Mouse (Mus musculus) kidney, postnatal 0 days (tissue): ENCODE measurements around the gene Cuedc1. TPM values are rescaled to one million over a fixed set of nuclear protein-coding genes. Genes with fewer than 3 reads are reported as not detected.
A peak's percentile ranks its signal among the peaks of the same experiment; 100 is the strongest.

Experiments used
- ATAC-seq: fragments of 200-750 bp; cut with Nextera tagmentation; replicated peaks from 2 replicates; pipeline ENCODE4 v1.8.0; 2017; ENCODE audit warnings: low read depth, moderate number of reproducible peaks, moderate TSS enrichment, moderate library complexity; ENCODE audit not compliant: low FRiP score
- DNase-seq: peaks from one replicate; pipeline ENCODE4 v3.0.0-alpha.2; 2016; ENCODE audit warnings: low spot score
- H3K27ac ChIP-seq: fragments of 300-500 bp; sonication (generic); 2 replicates; pipeline ENCODE4 v1.5.1; 2014; ENCODE audit warnings: mild to moderate bottlenecking
- H3K27me3 ChIP-seq: fragments of 300-500 bp; sonication (generic); 2 replicates; pipeline ENCODE4 v1.6.1; 2014; ENCODE audit warnings: low read length, mixed read lengths; ENCODE audit not compliant: insufficient read depth
- H3K36me3 ChIP-seq: fragments of 300-500 bp; sonication (generic); 2 replicates; pipeline ENCODE4 v1.6.1; 2014; ENCODE audit warnings: low read length, mixed read lengths; ENCODE audit not compliant: insufficient read depth
- H3K4me1 ChIP-seq: fragments of 300-500 bp; sonication (generic); replicated peaks from 2 replicates; pipeline ENCODE4 v1.6.1; 2014; ENCODE audit warnings: antibody characterized with exemption, low read length, mixed read lengths; ENCODE audit not compliant: insufficient read depth
- H3K4me2 ChIP-seq: fragments of 300-500 bp; sonication (generic); 2 replicates; pipeline ENCODE4 v1.6.1; 2014; ENCODE audit warnings: mild to moderate bottlenecking, low read length, moderate library complexity, mixed read lengths
- H3K4me3 ChIP-seq: fragments of 300-500 bp; sonication (generic); replicated peaks from 2 replicates; pipeline ENCODE4 v1.5.1; 2014; ENCODE audit warnings: low read depth, low read length
- H3K9ac ChIP-seq: fragments of 300-500 bp; sonication (generic); 2 replicates; pipeline ENCODE4 v1.6.1; 2014; ENCODE audit warnings: low read depth, low read length
- H3K9me3 ChIP-seq: fragments of 300-500 bp; sonication (generic); replicated peaks from 2 replicates; pipeline ENCODE4 v1.6.1; 2016; ENCODE audit warnings: low read length, inconsistent platforms, mixed read lengths
- CTCF ChIP-seq: IDR thresholded peaks from 2 replicates; pipeline ENCODE4 v1.5.1; 2016; ENCODE audit warnings: antibody characterized with exemption, low read depth, mild to moderate bottlenecking, moderate library complexity
- WGBS: fragments of 180-500 bp; shearing (Covaris S2); extraction: QIAGEN DNeasy Blood & Tissue Kit; methylation state at CpG from one replicate; pipeline ENCODE4 v1.1.7; 2014; 5-methylcytosine and 5-hydroxymethylcytosine counted together
- polyA plus RNA-seq: library from polyadenylated mRNA; unstranded; fragments of >200 nt; fragmentation: Nextera tagmentation; extraction: Ambion mirVana; gene quantifications from 2 replicates; pipeline ENCODE4 v1.2.1, GENCODE M21; 2015

Gene Cuedc1
- polyA plus RNA-seq, 1 experiment from 2014 or later = 16.4 TPM

DNA sequence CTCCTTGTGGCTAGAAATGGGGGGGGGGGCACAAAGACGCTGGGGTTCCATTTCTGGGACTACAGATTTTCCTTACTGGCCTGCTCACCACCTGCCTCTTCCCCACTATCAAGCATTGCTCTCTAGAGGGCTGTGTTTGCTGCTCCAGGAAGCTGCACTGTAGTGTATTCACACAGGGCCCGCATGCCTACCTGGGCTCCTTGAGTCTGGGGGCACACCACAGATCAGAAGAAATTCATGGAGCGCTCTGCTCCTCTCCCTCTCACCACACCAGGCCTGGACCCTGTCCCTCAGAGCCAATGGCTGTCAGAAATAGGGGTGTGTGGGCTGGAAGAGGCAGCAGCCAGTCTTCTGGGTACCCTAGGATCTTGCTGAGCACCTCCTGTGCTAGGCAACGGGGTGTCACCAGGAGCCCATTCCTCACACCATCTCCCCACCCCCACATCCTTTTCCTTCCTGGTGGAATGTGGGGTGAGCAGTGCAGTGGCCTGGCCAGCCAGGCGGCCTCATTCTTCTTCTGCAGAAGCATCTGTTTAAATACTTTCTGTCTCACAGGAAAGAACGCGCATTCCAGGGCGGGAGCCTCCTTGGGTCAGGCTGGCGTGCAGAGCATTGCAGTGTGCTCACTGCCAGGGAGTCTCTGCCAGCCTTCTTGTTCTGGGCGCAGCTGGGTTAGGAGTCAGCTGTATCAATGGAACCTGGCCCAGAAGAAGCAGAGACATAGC, 74.9 kb downstream of the Cuedc1 start:
- Histone ChIP-seq H3K4me1 (peaks cover 24% of the 10 kb centered on the region), H3K9me3 (no peaks in the 10 kb centered on the region), H3K9ac (no peak overlapping the region), H3K27me3 (no peaks in the 10 kb centered on the region), H3K4me3 (no peak overlapping the region), H3K36me3 (no peaks in the 10 kb centered on the region), H3K27ac (peak overlapping the region; percentile 82), H3K4me2 (no peak overlapping the region)
- ATAC-seq (peak; percentile 67), DNase-seq (peak; percentile 92)
- no peak for TF ChIP-seq CTCF
- WGBS = 26% methylated on average over 10 of the region's 10 CpGs

DNA sequence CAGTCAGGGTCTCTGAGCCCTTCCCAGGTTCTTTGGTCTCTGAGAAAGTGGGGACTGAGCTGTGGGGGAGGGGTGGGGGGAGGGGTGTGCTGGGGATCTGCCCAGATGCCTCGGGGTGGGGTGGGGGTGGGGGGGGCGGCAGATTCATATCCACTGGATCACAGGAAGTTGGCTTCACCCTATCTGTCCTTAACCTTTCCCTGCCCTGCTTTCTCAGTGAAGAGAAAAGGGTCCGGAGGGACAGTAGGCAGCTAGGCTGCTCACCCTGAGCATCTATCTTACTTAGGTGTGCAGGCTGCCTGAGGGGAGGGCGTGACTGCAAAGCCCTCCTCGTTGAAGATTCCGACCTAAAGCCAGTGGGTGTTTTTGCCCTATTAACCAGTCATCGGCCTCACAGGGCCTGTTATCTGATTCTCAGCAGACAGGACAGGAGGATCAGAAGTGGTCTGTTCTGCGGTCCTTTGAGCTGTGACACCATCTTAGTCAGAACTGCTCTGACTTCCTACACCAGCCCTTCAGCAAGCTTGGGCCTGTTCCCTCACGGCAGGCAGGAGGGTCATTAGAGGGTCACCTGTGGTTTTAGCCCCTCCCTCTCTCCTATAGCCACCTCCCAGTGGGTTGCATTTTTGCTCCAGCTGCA, 75.6 kb downstream of the Cuedc1 start:
- H3K27ac ChIP-seq = peak overlapping the region; percentile 82
- H3K4me2 ChIP-seq = no peak overlapping the region
- no peaks in the 10 kb centered on the region for H3K27me3 ChIP-seq
- DNase-seq (no peak), ATAC-seq (peak; percentile 19; the same call in 1 of the 2 replicates)
- WGBS = 13% methylated on average over 9 of the region's 9 CpGs
- peaks cover 24% of the 10 kb centered on the region for H3K4me1 ChIP-seq
- H3K36me3 ChIP-seq = no peaks in the 10 kb centered on the region
- H3K9me3 ChIP-seq = no peaks in the 10 kb centered on the region
- H3K9ac ChIP-seq = no peak overlapping the region
- no peak overlapping the region for H3K4me3 ChIP-seq
- no peak for TF ChIP-seq CTCF

DNA sequence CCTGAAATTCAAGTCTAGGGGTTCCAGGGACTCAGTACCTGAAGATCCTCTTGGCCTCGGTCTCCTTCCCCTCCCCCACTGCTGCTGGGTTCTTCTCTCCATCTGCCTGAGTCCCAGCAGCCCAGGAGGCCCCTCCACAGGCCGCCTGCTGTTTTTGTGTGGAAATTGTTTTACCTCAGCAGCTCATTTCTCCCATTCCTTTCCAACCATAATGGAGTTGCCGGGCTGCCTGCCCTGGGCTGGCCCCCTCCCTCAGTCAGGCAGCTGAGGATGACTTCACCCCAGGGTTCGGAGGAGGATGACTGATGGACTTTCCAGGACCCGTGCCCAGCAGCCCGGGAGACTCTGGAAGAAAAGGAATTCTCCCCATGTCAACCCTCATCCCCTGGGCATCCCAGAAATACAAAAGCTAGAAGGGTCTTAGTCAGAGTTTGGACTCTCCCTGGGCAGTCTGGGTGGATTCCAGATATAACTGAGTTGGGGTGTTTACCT, 82.7 kb downstream of the Cuedc1 start:
- Histone ChIP-seq H3K36me3 (0 out of 2 replicates have a peak, but pooled peaks cover 2% of the 10 kb centered on the region), H3K4me3 (no peak overlapping the region), H3K9ac (peak overlapping the region; percentile 18; the same call in 1 of the 2 replicates), H3K4me1 (peaks cover 24% of the 10 kb centered on the region), H3K27ac (peak overlapping the region; percentile 75), H3K9me3 (no peaks in the 10 kb centered on the region), H3K4me2 (no peak overlapping the region), H3K27me3 (no peaks in the 10 kb centered on the region)
- no peak for ATAC-seq
- DNase-seq = no peak
- 26% methylated on average over 6 of the region's 6 CpGs for WGBS
- TF ChIP-seq CTCF = peak; percentile 11; the same call in 1 of the 2 replicates

DNA sequence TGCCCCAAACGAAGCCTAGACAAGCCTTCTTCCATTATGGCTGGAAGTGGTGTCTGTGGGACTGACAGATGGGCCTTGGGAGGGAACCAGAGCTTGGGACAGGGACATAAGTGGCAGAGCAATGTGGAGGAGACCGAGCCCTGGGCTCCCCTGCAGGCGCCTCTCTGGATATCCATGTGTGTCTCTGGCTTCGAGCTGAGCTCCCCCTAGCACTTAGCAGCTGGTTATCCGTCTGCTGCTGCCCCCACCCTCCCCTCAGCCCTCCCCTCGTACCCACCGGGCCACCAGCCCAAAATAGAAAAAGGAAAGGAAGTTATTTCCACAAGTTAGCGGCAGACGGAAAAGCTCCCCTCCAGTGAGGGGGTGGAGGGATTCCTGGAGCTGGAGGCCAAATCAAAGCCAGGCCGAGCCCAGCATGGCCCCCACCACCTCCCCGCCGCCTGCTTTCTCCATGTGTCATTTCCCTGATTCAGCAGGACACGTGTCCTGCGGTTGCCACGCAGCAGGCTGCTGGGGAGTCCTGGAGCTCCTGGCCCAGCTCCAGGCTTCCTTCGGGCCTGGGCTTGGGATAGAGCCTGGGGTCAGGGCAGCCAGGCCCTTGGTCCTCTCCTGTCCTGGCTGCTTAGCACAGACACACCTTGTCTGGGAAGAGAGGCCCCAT, 83.2 kb downstream of the Cuedc1 start:
- no peaks in the 10 kb centered on the region for H3K9me3 ChIP-seq
- H3K4me2 ChIP-seq = no peak overlapping the region
- ATAC-seq = peak; percentile 77
- peak; percentile 90 for DNase-seq
- no peaks in the 10 kb centered on the region for H3K27me3 ChIP-seq
- no peak overlapping the region for H3K4me3 ChIP-seq
- 19% methylated on average over 16 of the region's 16 CpGs for WGBS
- peak; percentile 16; the same call in 1 of the 2 replicates for TF ChIP-seq CTCF
- H3K9ac ChIP-seq = peak overlapping the region; percentile 18; the same call in 1 of the 2 replicates
- 0 out of 2 replicates have a peak, but pooled peaks cover 2% of the 10 kb centered on the region for H3K36me3 ChIP-seq
- H3K27ac ChIP-seq = peak overlapping the region; percentile 75
- H3K4me1 ChIP-seq = peaks cover 24% of the 10 kb centered on the region

DNA sequence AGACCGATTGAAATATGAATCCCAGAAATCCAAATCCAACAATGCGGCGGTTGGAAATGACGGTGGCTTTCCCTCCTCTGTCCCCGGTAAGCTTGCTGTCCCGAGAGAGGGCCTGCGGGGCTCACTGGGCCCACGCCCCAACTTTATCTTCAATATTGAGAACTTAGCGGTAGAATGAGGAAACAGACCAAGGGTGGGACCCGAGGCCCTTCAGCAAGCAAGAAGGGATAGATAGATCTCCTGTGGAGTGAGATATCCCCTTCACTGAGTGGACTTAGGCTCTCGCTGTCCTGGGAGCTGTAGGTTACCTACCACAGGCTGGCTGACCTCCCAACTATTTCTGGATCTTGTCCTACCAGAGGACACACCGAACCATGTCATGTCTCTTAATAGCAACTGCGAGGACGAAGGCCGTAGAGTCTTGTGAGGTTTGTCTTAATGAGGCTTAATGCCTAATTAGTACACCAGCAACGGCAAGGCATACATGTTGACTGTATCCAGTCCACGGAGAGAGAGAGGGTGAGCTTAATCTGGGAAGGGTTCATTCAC, 86.8 kb downstream of the Cuedc1 start:
- Histone ChIP-seq H3K4me2 (no peak overlapping the region), H3K4me1 (peaks cover 34% of the 10 kb centered on the region), H3K4me3 (no peak overlapping the region), H3K9me3 (no peaks in the 10 kb centered on the region), H3K36me3 (0 out of 2 replicates have a peak, but pooled peaks cover 2% of the 10 kb centered on the region), H3K27me3 (no peaks in the 10 kb centered on the region), H3K9ac (no peak overlapping the region), H3K27ac (no peak overlapping the region)
- DNase-seq = no peak
- no peak for TF ChIP-seq CTCF
- no peak for ATAC-seq
- 89% methylated on average over 17 of the region's 17 CpGs for WGBS
